Mouse (Mus musculus): Measurements from ENCODE around the gene Smyd1.
"Not testable (repeated sequence)": the region's sequence is repeated elsewhere in the genome, so short reads cannot be mapped to it uniquely, and the experiment has no call there.

Smyd1 gene

GRCm38 (mm10) chr6:71322491-71322921 lies 473 bp upstream of the Smyd1 start, which contains the start of gene Cd8b1:
Gene Cd8b1, plus strand, starts transcription at chr6:71322788.
- DNase-seq = no peak

- no peak for DNase-seq
Measured at GRCm38 (mm10) chr6:71307486-71307885, 14.5 kb downstream of the Smyd1 start.

GRCm38 (mm10) chr6:71302097-71302731 lies 19.8 kb downstream of the Smyd1 start:
- DNase-seq = peak in 1 of 2 experiments; percentile 19

- DNase-seq = peak; percentile 42 to 45
Measured at GRCm38 (mm10) chr6:71298751-71299150, 23.3 kb downstream of the Smyd1 start.

- no peak for DNase-seq
Measured at GRCm38 (mm10) chr6:71298051-71298450, 24.0 kb downstream of the Smyd1 start.

GRCm38 (mm10) chr6:71295303-71295702 lies 26.7 kb downstream of the Smyd1 start:
- DNase-seq = no peak

GRCm38 (mm10) chr6:71293509-71293908 lies 28.5 kb downstream of the Smyd1 start:
- no peak for DNase-seq

- no peak for DNase-seq
Measured at GRCm38 (mm10) chr6:71279418-71279817, 42.6 kb downstream of the Smyd1 start.

- no peak for DNase-seq
Measured at GRCm38 (mm10) chr6:71274621-71275020, 47.4 kb downstream of the Smyd1 start.

GRCm38 (mm10) chr6:71273715-71274114 lies 48.3 kb downstream of the Smyd1 start:
- no peak for DNase-seq

- DNase-seq = no peak
Measured at GRCm38 (mm10) chr6:71272316-71272741, 49.7 kb downstream of the Smyd1 start.

- DNase-seq = peak; percentile 97 to 98
Measured at GRCm38 (mm10) chr6:71271389-71272315, 50.4 kb downstream of the Smyd1 start, which contains the start of gene Krcc1. Gene Krcc1, plus strand, starts transcription at chr6:71271677.

- DNase-seq = no peak
Measured at GRCm38 (mm10) chr6:71271057-71271388, 51.0 kb downstream of the Smyd1 start.

- DNase-seq = peak; percentile 54 to 60
Measured at GRCm38 (mm10) chr6:71270301-71271056, 51.6 kb downstream of the Smyd1 start.

GRCm38 (mm10) chr6:71269686-71270050 lies 52.4 kb downstream of the Smyd1 start:
- not testable (repeated sequence) for DNase-seq

- peak; percentile 34 to 49 for DNase-seq
Measured at GRCm38 (mm10) chr6:71268929-71269685, 52.9 kb downstream of the Smyd1 start.

GRCm38 (mm10) chr6:71267603-71268002 lies 54.4 kb downstream of the Smyd1 start:
- not testable (repeated sequence) for DNase-seq

- DNase-seq = no peak
Measured at GRCm38 (mm10) chr6:71262142-71262833, 59.7 kb downstream of the Smyd1 start.

GRCm38 (mm10) chr6:71261060-71261459 lies 61.0 kb downstream of the Smyd1 start:
- no peak for DNase-seq

- DNase-seq = no peak
Measured at GRCm38 (mm10) chr6:71260051-71260640, 61.9 kb downstream of the Smyd1 start.

- DNase-seq = no peak
Measured at GRCm38 (mm10) chr6:71259166-71259565, 62.9 kb downstream of the Smyd1 start.
